Mouse (Mus musculus) heart, postnatal 25 days (tissue): ENCODE results near the gene Tnik. TPM values are rescaled to one million over a fixed set of nuclear protein-coding genes. Genes with fewer than 3 reads are reported as not detected.
A peak's percentile ranks its signal among the peaks of the same experiment; 100 is the strongest.

Experiments used
- DNase-seq: peaks from one replicate; pipeline ENCODE4 v3.0.0; 2022; ENCODE audit warnings: low spot score
- intact Hi-C: fragments of 180-260 bp; cut with DNase I; formaldehyde crosslinking; loops from one replicate; pipeline ENCODE4 v1.15.1; 2025
- total RNA-seq, 2 experiments: library from RNA; stranded (reverse); gene quantifications; 2 replicates each; pipeline ENCODE4 v1.2.3; 2021

Gene Tnik
- total RNA-seq, 2 experiments from 2014 or later, result 32.2 to 37.1 TPM

DNA sequence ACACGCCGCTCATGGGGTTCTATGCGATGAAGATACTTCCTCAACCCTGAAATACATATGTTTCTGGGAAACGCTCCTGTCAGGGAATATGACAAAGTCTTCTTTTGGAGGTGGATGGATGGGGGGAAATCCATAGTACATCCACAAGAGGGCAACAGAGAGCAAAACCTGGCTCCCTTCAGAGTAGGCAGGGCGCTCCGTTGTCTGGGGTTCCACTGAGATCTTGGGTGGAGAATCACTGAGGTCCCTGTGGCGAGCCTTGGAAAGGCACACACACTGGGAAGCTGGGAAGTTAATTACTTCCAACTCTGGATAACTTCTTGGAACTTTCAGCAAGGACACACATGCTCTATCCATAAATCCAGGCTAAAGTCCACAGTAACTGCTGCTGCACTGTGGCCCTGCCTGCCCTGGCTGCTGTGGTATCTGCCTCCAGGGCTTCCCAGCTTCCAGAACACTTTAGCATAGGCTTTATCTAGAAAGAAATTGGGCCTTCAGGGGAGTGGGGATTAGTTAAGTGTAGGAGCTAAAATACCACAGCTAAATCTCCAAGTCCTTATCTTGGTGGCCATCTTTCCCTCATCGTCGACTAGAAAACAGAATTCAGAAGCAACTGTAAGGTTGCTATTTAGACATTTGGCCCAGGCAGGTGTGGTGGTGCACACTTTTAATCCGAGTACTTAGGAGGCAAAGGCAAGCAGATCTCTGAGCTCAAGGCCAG lies 299.8 kb downstream of the Tnik start:
- intact Hi-C loops, result loop anchor here (2.0 to 5.0 kb wide), 2 partner anchors 184 to 395 kb away; no protein-coding TSS in a partner anchor
- DNase-seq, result no peak

GRCm38 (mm10) chr3:28564370-28565357 lies 301.6 kb downstream of the Tnik start:
- DNase-seq, result no peak
- intact Hi-C loops, result loop anchor here (5.0 kb wide), 1 partner anchor 397 kb away; no protein-coding TSS in a partner anchor

GRCm38 (mm10) chr3:28577301-28577700 lies 314.3 kb downstream of the Tnik start:
- peak; percentile 20 for DNase-seq

GRCm38 (mm10) chr3:28578950-28579615 lies 316.1 kb downstream of the Tnik start:
- intact Hi-C loops, result no loop called here
- no peak for DNase-seq

More at GRCm38 (mm10) chr3:28577301-28577700, 314.3 kb downstream of the Tnik start:
- intact Hi-C loops, result no loop called here

DNA sequence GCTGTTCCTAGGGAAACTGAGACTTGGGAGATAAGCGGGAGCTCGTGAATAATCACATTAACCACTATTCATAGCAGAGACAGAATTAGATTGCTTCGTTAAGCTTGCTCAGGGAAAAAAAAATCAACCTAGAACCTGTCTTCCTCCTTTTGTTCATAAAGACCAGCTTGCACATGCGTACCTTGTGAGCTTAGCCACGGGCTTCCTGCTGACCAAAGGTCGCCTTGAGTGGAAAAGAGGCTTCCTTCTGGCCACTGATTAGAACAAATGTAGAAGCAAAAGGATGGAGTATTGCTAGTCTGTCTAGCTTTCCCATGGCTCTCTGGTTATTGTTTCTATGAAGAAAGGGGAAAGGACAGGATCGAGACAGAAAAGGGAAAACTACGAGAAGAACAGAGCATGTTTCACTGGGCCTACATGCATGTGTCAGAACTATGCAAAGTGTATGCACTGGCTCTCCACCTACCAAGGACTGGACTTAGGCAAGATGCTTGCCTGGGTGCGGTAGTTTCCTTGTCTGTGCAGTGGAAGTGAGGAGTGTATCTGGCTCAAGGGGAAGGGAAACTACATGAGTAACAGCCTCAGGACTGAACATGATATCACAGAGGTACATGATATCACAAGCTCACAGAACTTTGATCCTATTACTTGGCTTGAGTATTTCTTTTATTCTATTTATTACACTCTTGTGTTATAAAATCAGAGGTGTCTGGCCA lies 322.9 kb downstream of the Tnik start:
- intact Hi-C loops, result no loop called here
- DNase-seq, result no peak

GRCm38 (mm10) chr3:28587808-28588207 lies 324.8 kb downstream of the Tnik start:
- DNase-seq, result no peak
- intact Hi-C loops, result no loop called here

GRCm38 (mm10) chr3:28591345-28591744 lies 328.3 kb downstream of the Tnik start:
- no peak for DNase-seq
- intact Hi-C loops, result no loop called here

- DNase-seq, result no peak
- intact Hi-C loops, result no loop called here
Observed at GRCm38 (mm10) chr3:28593922-28594321, 330.9 kb downstream of the Tnik start.

GRCm38 (mm10) chr3:28599476-28599875 lies 336.5 kb downstream of the Tnik start:
- intact Hi-C loops, result no loop called here
- DNase-seq, result no peak

DNA sequence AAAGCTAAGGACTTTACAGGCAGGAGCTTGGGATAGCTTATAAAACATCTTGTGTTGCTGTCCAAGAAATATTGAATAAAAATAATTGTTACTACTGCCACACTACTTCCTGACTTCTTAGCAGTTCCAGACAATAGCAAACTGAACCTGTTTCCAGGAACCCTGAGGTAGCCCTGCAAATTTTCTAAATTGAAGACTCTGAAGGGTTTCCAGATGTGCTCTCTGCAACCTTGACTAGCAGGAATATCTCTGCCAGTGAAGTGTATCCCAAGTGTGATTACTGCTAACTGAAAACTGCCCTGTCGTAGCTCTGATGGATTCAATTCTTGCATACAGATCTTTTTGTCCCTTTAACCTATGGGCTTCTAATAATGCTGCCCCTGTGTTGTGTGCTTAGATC lies 343.7 kb downstream of the Tnik start:
- intact Hi-C loops, result no loop called here
- no peak for DNase-seq

GRCm38 (mm10) chr3:28612330-28612729 lies 349.3 kb downstream of the Tnik start:
- intact Hi-C loops, result no loop called here

DNA sequence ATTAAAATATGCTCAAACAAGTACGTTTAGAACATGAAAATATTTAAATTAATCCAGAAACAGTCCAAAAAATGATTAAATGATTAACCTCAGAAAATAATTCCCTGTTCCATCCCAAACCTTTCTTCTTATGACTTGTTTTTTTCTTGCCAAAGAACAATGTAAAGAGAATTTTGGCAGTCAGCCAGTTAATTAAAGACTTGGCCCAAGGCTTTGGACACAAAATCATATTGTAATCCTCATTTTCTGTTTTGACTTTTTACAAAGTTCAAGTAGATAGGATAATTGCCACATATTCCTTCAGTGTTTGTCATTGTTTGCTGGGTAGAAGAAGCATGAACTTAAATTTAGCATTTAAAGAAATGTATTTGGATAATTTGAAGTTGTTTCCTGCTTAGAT lies 353.4 kb downstream of the Tnik start:
- DNase-seq, result no peak
- intact Hi-C loops, result no loop called here

More at GRCm38 (mm10) chr3:28612330-28612729, 349.3 kb downstream of the Tnik start:
- no peak for DNase-seq

DNA sequence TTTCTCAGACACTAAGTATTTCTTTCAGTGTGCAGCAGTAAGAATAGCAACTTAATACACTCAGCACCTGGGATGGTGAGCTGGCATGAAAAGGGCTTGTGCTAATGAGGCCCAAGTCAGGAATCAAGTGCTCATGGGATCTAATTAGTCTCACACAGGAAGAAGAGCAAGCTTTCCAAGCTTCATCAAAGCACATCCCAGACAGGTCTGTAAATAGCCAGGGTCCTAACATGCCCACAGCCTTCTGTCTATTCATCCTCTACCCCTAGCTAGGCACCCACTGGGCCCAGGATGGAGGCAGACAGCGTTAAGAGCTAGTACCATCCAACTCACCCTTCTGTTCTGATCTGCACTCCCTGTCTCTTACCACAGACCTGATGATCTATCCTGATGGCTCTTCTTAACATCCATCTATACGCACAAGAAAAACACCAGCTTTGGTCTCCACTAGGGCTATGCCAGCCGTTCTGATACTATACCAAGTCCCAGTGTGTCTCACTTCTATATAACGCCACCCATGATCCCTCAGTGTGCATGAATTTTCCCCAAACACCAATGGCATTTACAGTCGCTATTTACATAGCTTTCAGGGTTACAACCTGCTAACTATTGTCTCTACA lies 354.1 kb downstream of the Tnik start:
- DNase-seq, result no peak
- intact Hi-C loops, result no loop called here

- no peak for DNase-seq
- intact Hi-C loops, result no loop called here
Observed at GRCm38 (mm10) chr3:28621792-28622191, 358.8 kb downstream of the Tnik start.

DNA sequence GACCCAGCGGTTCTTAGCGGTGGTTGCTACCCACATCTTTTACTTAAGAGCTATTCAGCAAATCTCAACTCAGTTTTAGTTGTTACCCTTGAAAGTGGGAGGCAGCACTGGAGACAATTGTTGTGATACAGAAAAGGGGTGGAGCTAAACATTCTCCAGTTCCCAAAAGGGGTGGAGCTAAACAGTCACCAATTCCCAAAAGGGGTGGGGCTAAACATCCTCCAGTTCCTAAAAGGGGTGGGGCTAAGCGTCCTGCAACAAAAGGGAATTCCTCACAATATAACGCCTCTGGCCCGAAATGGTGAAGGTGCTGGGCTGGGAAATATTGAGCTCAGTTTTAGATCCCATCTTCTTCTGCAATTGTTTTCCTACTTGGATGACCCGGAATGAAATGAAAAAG lies 363.8 kb downstream of the Tnik start:
- intact Hi-C loops, result no loop called here
- no peak for DNase-seq

GRCm38 (mm10) chr3:28636778-28637177 lies 373.8 kb downstream of the Tnik start:
- intact Hi-C loops, result no loop called here

GRCm38 (mm10) chr3:28638957-28639356 lies 375.9 kb downstream of the Tnik start:
- no peak for DNase-seq
- intact Hi-C loops, result no loop called here

More at GRCm38 (mm10) chr3:28636778-28637177, 373.8 kb downstream of the Tnik start:
- DNase-seq, result no peak

GRCm38 (mm10) chr3:28643252-28643947 lies 380.4 kb downstream of the Tnik start:
- intact Hi-C loops, result no loop called here
- DNase-seq, result no peak

DNA sequence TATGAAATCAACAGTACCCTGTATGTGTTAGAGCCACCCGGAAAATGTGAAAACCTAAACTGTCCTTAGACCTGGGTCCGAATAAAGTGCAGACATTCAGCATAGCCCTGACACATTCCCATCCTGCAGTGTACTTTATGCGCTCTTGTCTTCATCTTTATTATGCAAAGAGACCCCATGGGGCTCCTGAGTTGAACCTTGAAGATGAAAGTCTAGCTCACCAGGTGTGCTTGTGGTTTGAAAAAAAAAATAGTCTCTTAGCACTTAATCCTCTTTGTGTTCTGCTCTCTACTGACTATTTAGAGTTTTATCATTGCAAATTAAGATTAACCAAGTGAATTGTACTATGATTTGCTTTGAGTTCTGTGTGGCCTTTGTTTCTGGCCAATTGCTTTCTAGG lies 389.6 kb downstream of the Tnik start:
- DNase-seq, result no peak
- intact Hi-C loops, result no loop called here
